Mouse (Mus musculus) neural tube, embryonic 13.5 days (tissue): ENCODE data around the gene Ssu72. TPM values are rescaled to one million over a fixed set of nuclear protein-coding genes. Genes with fewer than 3 reads are reported as not detected.
"Not testable (repeated sequence)": the region's sequence is repeated elsewhere in the genome, so short reads cannot be mapped to it uniquely, and the experiment has no call there.

Experiments used
- ATAC-seq: fragments of 200-750 bp; cut with Nextera tagmentation; 2 replicates; pipeline ENCODE4 v1.8.0; 2017; ENCODE audit warnings: low read depth, mild to moderate bottlenecking, moderate TSS enrichment, moderate library complexity
- H3K27ac ChIP-seq: fragments of 300-500 bp; sonication (generic); replicated peaks from 2 replicates; pipeline ENCODE4 v1.5.1; 2015; ENCODE audit warnings: moderate library complexity, mild to moderate bottlenecking, inconsistent platforms
- H3K27me3 ChIP-seq: fragments of 300-500 bp; sonication (generic); 2 replicates; pipeline ENCODE4 v1.6.1; 2015; ENCODE audit warnings: mild to moderate bottlenecking, inconsistent platforms
- H3K36me3 ChIP-seq: fragments of 300-500 bp; sonication (generic); 2 replicates; pipeline ENCODE4 v1.6.1; 2015; ENCODE audit warnings: mild to moderate bottlenecking, inconsistent platforms
- H3K4me1 ChIP-seq: fragments of 300-500 bp; sonication (generic); replicated peaks from 2 replicates; pipeline ENCODE4 v1.6.1; 2015; ENCODE audit warnings: inconsistent platforms
- H3K4me2 ChIP-seq: fragments of 300-500 bp; sonication (generic); 2 replicates; pipeline ENCODE4 v1.6.1; 2015; ENCODE audit warnings: inconsistent platforms, mild to moderate bottlenecking, moderate library complexity
- H3K4me3 ChIP-seq: fragments of 300-500 bp; sonication (generic); 2 replicates; pipeline ENCODE4 v1.5.1; 2015; ENCODE audit warnings: mild to moderate bottlenecking, inconsistent platforms
- H3K9ac ChIP-seq: fragments of 300-500 bp; sonication (generic); 2 replicates; pipeline ENCODE4 v1.6.1; 2015; ENCODE audit warnings: moderate library complexity, mild to moderate bottlenecking, inconsistent platforms
- H3K9me3 ChIP-seq: fragments of 300-500 bp; sonication (generic); 2 replicates; pipeline ENCODE4 v1.6.1; 2016; ENCODE audit warnings: inconsistent platforms
- WGBS: fragments of 180-500 bp; shearing (Covaris S2); methylation state at CpG from one replicate; pipeline ENCODE4 v1.1.7; 2015; 5-methylcytosine and 5-hydroxymethylcytosine counted together
- polyA plus RNA-seq: library from polyadenylated mRNA; unstranded; fragments of >200 nt; fragmentation: Nextera tagmentation; extraction: Ambion mirVana; gene quantifications from 2 replicates; pipeline ENCODE4 v1.2.1, GENCODE M21; 2015

Gene Ssu72
- polyA plus RNA-seq, 1 experiment from 2014 or later: 178 TPM

DNA sequence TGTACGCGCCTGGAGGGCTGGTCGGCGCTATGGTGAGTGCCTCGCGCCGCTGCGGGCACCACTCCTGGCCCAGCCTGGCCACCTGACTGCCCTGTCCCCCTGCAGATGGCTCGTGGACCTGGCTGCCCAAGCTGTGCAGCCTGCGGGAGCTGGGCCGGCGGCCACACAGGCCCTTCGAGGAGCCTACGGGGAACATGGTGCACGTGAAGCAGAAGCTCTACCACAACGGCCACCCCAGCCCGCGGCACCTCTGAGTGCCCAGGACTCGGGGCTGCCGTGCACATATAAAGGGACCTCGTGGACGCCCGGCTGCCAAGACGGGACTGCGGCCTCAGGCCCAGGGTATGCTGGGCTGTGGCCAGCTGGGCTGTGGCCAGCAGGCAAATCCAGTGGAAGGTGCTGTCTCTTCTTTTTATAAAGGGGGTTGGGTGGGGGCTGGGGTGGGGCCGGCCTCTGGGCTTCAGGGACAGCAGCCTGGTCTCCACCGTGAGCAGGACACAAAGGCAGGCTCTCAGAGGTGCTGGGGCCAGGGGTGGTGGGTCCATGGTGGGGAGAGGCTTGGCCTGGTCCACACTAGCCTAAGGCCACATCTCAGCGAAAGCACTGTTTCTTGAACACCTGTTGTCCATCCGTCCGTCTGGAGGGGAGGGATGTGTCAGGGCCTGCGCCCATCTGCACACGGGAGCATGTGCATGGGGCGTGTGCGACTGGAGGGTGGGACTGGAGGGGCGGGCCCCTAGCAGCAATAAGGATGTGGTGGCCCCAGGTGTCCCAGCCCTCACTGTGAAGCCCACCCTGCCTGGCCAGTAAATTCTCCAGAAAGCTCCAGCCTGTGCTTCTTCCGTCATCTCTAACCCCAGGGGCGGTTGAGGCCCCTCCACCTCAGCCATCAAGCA is 35.4 kb downstream of the Ssu72 start:
- H3K36me3 ChIP-seq: peaks cover 74% of the 10 kb centered on the region

DNA sequence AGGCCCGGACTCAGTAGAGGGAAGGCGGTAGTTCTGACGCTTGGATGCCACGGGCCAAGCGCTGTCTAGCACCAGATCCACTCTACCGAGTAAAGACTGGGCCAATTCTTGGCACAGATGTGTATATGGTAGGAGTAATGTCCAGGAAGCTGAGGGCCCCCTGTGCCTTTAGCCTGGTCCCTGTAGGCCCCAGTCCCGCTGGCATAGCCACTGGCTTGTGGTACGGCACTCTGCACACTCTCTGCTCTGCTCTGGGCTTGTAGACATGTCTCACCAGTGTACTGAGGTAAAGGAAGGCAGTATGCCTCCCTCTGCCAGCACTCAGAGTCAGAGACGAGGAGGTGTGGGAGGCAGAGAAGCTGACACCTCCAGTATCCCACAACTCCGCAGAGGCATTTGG is 36.1 kb downstream of the Ssu72 start:
- not testable (repeated sequence) for H3K27me3 ChIP-seq, H3K9ac ChIP-seq, H3K27ac ChIP-seq, H3K9me3 ChIP-seq, H3K4me3 ChIP-seq, H3K4me2 ChIP-seq, ATAC-seq
- Histone ChIP-seq H3K4me1 (peaks cover 26% of the 10 kb centered on the region), H3K36me3 (peaks cover 81% of the 10 kb centered on the region)
- 91% methylated on average over 10 of the region's 10 CpGs for WGBS

More for the DNA sequence above, 35.4 kb downstream of the Ssu72 start:
- peaks cover 30% of the 10 kb centered on the region for H3K4me1 ChIP-seq
- no peak overlapping the region for H3K27ac ChIP-seq
- H3K4me3 ChIP-seq: no peak overlapping the region
- 77% methylated on average over 37 of the region's 37 CpGs for WGBS
- no peak overlapping the region for H3K4me2 ChIP-seq
- no peaks in the 10 kb centered on the region for H3K9me3 ChIP-seq
- H3K27me3 ChIP-seq: no peaks in the 10 kb centered on the region
- H3K9ac ChIP-seq: no peak overlapping the region
- 0 out of 2 replicates have a peak, but pooled peaks have one; percentile 12 for ATAC-seq

- Histone ChIP-seq H3K9ac (no peak overlapping the region), H3K36me3 (peaks cover 90% of the 10 kb centered on the region)
- WGBS: 91% methylated on average over 5 of the region's 5 CpGs
Measured at GRCm38 (mm10) chr4:155742684-155743083, 38.1 kb downstream of the Ssu72 start.

DNA sequence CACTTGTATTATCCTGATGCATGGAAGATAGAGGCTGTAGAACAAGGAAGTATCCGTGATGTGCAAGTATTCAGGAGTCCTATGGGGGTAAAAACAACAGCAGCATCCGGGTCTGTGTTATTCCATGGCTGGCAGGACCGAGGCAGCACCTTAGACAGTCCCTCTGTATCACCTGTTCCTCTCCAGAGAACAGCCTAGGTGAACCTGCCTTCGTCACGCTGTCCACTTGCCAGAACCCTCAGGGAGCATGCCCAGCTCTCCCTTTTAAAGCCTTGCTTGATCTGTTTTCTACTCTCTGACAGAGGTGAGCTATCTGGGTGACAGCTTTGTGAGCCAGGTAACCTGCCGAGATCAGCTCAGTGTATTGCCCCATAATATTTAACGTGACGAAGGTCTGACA is 39.9 kb downstream of the Ssu72 start:
- Histone ChIP-seq H3K4me3 (no peak overlapping the region), H3K4me2 (no peak overlapping the region), H3K27me3 (no peaks in the 10 kb centered on the region), H3K9me3 (no peaks in the 10 kb centered on the region), H3K36me3 (peaks cover 99% of the 10 kb centered on the region), H3K27ac (no peak overlapping the region), H3K9ac (no peak overlapping the region), H3K4me1 (no peaks in the 10 kb centered on the region; the same call in 1 of the 2 replicates)
- no peak for ATAC-seq
- WGBS: 94% methylated on average over 8 of the region's 8 CpGs

More at GRCm38 (mm10) chr4:155742684-155743083, 38.1 kb downstream of the Ssu72 start:
- H3K4me3 ChIP-seq: no peak overlapping the region
- H3K4me1 ChIP-seq: peaks cover 6% of the 10 kb centered on the region
- H3K4me2 ChIP-seq: no peak overlapping the region
- H3K27ac ChIP-seq: no peak overlapping the region
- no peak for ATAC-seq
- no peaks in the 10 kb centered on the region for H3K27me3 ChIP-seq
- no peaks in the 10 kb centered on the region for H3K9me3 ChIP-seq

DNA sequence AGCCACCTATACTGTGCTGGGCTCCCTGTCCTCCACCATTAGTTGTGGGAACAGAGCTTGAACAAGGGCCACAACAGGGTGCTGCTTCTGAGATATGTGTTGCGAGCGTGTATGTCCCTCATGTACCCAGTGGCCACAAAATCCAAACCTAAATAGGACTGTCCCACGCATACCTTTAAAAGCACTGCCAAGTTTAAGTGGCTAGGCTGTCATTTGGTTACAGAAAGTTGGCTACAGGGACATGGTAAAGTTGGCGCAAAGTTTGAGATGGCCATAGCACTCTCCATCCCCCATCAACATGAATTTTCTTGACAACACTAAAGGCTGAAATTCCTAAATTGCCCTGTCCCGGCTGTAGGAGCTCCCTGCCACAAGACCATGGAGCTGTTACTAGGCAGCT is 40.5 kb downstream of the Ssu72 start:
- no peak overlapping the region for H3K4me2 ChIP-seq
- H3K9ac ChIP-seq: no peak overlapping the region
- no peaks in the 10 kb centered on the region for H3K4me1 ChIP-seq
- no peak overlapping the region for H3K4me3 ChIP-seq
- no peak for ATAC-seq
- no peaks in the 10 kb centered on the region for H3K27me3 ChIP-seq
- H3K36me3 ChIP-seq: peaks cover 99% of the 10 kb centered on the region
- 94% methylated on average over 5 of the region's 5 CpGs for WGBS
- no peaks in the 10 kb centered on the region for H3K9me3 ChIP-seq
- no peak overlapping the region for H3K27ac ChIP-seq

GRCm38 (mm10) chr4:155746036-155746548 is 41.5 kb downstream of the Ssu72 start:
- H3K4me1 ChIP-seq: no peaks in the 10 kb centered on the region
- no peak overlapping the region for H3K4me2 ChIP-seq
- peaks cover 99% of the 10 kb centered on the region for H3K36me3 ChIP-seq
- no peak overlapping the region for H3K4me3 ChIP-seq
- 88% methylated on average over 8 of the region's 8 CpGs for WGBS
- no peak overlapping the region for H3K27ac ChIP-seq
- no peak overlapping the region for H3K9ac ChIP-seq
- no peaks in the 10 kb centered on the region for H3K9me3 ChIP-seq
- no peaks in the 10 kb centered on the region for H3K27me3 ChIP-seq
- no peak for ATAC-seq

DNA sequence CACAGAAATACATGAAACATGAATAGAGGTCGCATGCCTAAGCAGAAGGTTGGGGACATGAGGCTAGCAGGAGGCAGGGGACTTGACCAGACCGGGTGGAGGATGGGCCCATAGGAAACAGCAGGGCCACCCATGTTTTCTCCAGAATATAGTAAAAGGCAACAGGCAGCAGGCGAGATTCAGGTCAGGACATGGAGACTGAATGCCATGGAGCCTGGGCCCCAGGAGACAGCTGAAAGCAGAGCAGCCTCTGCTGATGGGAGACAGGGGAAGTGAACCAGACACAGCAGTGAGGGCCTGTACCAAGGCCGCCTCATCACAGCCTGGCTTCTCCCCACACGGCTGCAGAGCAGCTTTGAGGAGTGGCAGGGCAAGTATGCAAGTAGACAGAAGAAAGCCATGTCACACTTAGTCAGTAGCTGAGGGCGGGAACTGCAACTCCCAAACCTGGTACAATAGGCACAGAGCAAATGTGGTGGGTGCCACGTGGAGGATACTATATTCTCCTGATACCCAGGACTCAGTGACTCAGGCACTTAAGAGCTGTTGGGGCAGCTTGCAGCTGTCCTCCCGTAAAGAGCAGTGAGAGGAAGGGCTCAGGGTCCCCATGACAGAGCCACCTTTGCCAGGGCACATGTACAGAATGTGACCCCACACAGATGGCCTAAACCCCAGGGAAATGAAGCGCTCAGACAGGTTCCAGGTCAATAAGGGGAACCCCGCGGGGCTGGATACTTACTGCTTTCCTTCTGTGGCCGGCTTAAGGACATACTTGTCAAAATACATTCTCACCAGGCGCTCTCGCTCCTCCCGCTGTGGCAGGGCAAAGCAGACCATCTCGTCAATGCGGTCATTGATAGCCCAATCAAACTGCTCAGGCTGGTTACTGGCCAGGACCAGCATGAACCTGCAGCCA is 42.2 kb downstream of the Ssu72 start:
- Histone ChIP-seq H3K4me2 (no peak overlapping the region), H3K9me3 (no peaks in the 10 kb centered on the region), H3K9ac (no peak overlapping the region), H3K36me3 (peaks cover 98% of the 10 kb centered on the region), H3K4me3 (no peak overlapping the region), H3K27ac (no peak overlapping the region), H3K27me3 (no peaks in the 10 kb centered on the region), H3K4me1 (no peaks in the 10 kb centered on the region)
- ATAC-seq: no peak
- WGBS: 87% methylated on average over 17 of the region's 17 CpGs

DNA sequence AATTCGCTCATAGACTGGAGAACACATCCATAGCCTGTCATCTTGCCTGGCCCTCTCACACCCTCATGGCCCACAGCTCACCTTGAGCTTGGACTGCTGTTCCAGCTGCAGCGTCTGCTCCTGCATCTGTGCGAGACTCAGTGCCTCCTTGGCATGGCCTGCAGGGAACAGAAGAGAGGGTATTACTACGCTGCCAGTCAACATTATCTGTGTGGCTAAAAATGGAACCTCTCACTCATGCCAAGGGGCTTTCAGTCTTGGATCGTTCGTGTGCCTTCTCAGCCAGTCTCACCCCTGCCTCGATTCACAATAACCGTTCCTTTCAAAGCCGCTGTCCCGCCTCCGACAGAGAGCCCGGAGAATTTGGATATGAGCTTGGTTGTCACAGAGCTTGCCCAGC is 52.4 kb downstream of the Ssu72 start:
- Histone ChIP-seq H3K4me3 (no peak overlapping the region), H3K9ac (no peak overlapping the region), H3K4me2 (no peak overlapping the region), H3K36me3 (peaks cover 55% of the 10 kb centered on the region), H3K27ac (no peak overlapping the region), H3K4me1 (peaks cover 31% of the 10 kb centered on the region), H3K27me3 (no peaks in the 10 kb centered on the region), H3K9me3 (no peaks in the 10 kb centered on the region)
- 94% methylated on average over 12 of the region's 12 CpGs for WGBS
- ATAC-seq: no peak

- Histone ChIP-seq H3K9ac (peak overlapping the region; percentile 82), H3K4me1 (peaks cover 31% of the 10 kb centered on the region), H3K27ac (0 out of 2 replicates have a peak overlapping the region, but pooled peaks have one; percentile 54), H3K36me3 (peaks cover 26% of the 10 kb centered on the region), H3K4me2 (peak overlapping the region; percentile 100), H3K4me3 (peak overlapping the region; percentile 90), H3K27me3 (no peaks in the 10 kb centered on the region), H3K9me3 (no peaks in the 10 kb centered on the region)
- 2% methylated on average over 10 of the region's 10 CpGs for WGBS
- peak; percentile 49 for ATAC-seq
Measured at GRCm38 (mm10) chr4:155759862-155760612, 55.4 kb downstream of the Ssu72 start.

GRCm38 (mm10) chr4:155760613-155761355 is 56.2 kb downstream of the Ssu72 start, which contains the start of gene Atad3a:
Gene Atad3a (minus strand): TSS chr4:155761093.
- peak within 1 kb of the TSS; percentile 82 for H3K9ac ChIP-seq
- H3K27ac ChIP-seq: peak within 1 kb of the TSS; percentile 54; the same call in 1 of the 2 replicates
- H3K4me2 ChIP-seq: peak within 1 kb of the TSS; percentile 100
- H3K36me3 ChIP-seq: peaks cover 19% of the 10 kb centered on the region
- no peaks in the 10 kb centered on the region for H3K9me3 ChIP-seq
- peak within 1 kb of the TSS; percentile 90 for H3K4me3 ChIP-seq
- peaks cover 31% of the 10 kb centered on the region for H3K4me1 ChIP-seq
- under 1% methylated on average over 68 of the region's 68 CpGs for WGBS
- no peaks in the 10 kb centered on the region for H3K27me3 ChIP-seq
- peak; percentile 94 for ATAC-seq
